Mouse (Mus musculus) heart, postnatal 14 days (tissue): ENCODE measurements at regions not wholly inside any gene's neighbourhood (a gene's known extent, or its start where the extent isn't known, plus 50 kb on each side); places are given as distances from the start of the nearest gene placed in this dataset.
A peak's percentile ranks its signal among the peaks of the same experiment; 100 is the strongest.

ENCODE experiments used
- DNase-seq, 2 experiments: peaks; one replicate each; pipeline ENCODE4 v3.0.0; 2021 to 2022
- intact Hi-C: fragments of 180-260 bp; cut with DNase I; formaldehyde crosslinking; loops from one replicate; pipeline ENCODE4 v1.15.1; 2025

DNA sequence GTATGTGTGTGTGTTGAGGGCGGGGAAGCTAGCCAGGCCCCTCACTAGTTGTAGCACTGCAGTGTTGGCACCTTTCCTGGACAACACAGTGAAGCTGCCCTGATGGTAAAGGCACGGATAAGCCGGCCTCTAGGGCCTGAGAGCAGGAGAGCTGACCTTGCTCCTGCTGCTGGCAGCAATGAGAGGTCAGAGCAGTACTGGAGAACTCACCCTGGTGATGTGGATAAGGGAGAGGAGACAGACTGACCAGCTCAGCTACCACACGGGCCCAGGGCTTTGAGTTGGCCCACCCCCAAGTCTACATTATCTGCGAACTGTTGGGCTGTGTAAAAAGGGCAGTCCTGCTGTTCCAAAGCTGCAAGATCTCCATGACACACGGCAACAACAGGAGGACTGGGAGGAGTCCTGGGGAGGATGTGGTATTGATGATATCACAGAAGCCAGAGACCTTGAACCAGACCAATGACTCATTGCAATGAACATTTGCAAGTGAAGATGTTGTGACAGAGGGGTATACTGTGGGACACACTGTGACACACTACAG, 131.4 kb upstream of the Map1b start:
- intact Hi-C loops: no loop called here
- no peak for DNase-seq

DNA sequence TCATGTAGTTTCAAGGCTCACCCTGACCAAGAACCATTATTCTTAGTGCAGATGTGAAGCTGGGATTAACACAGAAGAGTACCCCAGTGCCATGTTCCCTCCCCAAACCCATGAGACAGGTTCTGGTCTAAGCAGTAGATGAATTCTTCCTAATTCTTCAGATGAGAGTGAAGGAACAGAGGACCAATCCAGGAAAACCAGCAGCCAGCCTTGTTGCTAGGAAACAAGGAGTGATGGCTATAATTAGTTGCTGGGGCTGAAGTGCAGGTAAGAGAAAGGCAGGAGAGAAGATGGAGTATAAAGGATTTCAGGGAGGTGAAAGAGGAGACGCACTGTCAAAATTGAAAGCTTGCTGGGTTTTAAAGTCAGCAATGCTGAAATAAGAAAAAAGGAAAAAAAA, 128.4 kb upstream of the Map1b start:
- intact Hi-C loops: no loop called here
- no peak for DNase-seq

DNA sequence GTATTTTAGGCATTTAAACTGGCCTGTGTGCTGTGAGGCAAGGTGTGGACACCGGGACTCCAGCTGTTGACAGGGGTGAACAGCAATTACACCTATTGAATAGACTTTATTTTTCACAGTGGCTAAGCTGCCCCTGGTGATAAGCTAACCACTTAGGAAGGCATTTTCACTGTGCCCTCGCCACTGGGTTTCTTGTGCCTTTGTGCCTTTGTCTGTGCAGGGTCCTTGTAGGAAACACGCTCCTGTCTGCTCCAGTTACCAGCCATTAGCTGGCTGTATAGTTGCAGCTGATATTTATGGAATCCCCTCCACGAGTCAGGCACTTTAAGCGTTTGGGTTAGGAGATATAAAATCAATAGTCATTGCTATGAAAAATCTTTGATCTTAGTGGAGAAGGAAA, 126.5 kb upstream of the Map1b start:
- no peak for DNase-seq
- intact Hi-C loops: no loop called here

DNA sequence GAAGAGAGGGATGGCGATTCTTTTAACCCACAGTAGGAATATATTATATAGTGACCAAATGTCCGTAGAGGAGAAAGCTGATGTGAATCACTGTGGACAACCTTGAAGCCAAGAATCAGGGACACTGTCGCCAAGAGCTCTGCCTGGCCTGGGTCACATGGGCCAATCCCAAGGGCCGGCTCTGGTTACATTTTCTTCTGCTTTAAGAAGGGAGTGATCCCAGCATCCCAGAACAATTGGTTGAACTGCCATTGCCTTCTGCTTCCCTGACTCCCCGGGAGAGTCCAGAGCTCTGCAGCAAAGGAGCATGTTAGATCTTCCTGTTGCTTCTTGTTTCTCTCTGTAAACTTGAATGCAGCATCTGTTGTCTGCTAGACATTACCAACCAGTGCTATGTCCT, 126.0 kb upstream of the Map1b start:
- intact Hi-C loops: no loop called here
- peak; percentile 25 to 40 for DNase-seq

DNA sequence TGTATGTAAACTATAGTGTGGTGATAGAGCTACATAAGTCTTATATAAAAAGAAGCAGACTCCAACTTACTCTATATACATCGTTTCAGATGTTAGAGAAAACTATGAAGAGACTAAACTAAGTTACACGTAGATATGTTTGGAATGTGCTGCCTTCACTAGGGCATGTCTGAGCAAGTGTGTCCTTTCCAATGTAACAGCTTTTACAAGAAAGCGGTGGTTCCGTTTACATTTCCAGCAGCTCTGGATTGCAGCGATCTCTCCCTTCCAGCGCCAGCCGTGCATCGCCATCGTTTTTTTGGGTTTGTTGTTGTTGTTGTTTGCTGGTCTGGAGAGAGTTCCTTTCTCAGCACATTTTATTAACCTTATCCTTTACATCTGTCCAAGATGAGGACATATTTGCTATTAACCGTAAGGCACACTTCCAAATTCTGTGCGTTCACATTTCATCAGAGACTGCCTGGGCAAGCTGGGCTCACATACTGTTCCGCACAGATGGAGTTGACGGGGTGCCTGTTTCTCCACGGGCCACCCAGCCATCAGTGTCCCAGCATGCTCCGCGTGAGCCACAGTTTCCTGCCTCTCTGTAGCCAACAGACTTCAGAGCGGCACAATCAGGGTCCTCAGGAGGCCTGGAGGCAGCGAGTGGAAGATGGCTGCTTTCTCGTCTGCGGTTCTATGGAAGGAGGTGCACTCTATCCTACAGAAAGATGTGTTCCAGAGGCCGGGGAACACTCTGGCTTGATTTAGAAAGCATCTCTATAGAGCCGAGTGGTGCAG, 125.2 kb upstream of the Map1b start:
- intact Hi-C loops: no loop called here
- DNase-seq: peak in 1 of 2 experiments; percentile 1

DNA sequence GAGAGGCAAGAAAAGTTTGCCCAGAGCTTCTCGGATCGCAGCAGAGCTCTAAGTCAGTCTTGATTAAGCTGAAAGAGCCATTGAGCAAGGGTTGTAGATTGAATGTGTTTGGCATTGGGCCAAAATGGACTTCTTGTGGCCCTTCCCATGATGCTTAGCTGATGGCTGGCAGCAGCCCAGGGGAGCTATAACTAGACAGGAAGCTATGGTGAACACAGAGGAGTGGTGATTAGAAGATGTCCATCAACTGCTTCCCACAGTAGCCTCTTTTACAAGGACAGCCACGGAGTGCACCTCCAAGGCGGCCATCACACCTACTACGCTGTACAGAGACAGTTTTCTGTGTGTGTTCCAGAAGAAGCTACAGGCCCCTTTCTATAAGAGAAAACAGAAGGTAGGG, 116.4 kb upstream of the Map1b start:
- no peak for DNase-seq
- intact Hi-C loops: no loop called here

DNA sequence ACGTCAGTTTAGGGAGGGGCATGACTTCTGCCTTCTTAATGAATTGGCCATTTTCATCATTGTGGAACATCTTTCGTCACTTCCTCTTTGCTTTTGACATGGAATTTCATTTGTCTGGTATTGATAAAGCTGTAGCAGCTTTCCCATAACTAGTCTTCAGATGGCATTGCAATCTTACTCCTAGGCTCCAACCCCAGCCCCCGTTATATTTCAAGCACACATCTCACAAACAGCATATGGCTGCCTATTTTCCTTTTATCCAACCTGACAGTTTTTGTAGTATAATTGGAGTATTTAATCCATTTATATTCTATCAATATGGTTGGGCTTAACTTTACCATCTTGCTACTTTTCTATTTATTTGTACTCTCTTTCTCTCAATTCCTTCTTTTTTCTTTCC, 114.5 kb upstream of the Map1b start:
- intact Hi-C loops: no loop called here
- no peak for DNase-seq

DNA sequence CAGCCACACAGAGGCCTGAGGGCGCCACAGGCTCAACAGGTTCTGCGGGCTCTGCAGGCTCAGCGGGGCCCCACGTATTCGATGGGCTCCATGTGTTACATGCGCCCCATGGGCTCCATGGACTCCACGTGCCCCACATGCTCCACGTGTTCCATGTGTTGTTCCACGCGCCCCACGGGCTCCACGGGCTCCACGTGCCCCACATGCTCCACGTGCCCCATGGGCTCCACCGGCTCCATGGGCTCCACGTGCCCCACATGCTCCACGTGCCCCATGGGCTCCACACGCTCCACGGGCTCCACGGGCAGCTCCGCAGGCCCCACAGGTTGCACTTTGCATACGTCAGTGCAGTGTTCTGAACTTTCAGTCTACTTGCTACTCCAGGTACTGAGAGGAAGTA, 114.0 kb upstream of the Map1b start:
- no peak for DNase-seq
- intact Hi-C loops: no loop called here

DNA sequence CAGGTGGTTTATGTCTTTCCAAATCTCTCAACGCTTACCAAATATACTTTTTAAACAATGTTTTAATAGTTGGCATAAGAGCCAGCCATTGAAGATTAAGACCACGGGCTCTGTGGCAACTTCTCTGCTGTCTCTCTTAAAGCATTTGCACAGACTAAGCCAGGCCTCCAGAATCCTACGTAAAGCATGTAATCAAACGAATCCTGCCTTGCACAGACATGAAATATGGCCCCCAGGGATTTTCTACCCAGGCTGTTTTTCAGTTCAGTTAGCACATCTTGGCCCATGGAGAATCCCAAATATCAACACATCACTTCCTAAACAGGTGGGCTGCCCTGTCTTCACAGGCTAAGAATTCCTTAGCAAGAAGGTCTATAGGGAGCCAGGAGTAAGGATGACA, 108.9 kb upstream of the Map1b start:
- no peak for DNase-seq
- intact Hi-C loops: no loop called here

DNA sequence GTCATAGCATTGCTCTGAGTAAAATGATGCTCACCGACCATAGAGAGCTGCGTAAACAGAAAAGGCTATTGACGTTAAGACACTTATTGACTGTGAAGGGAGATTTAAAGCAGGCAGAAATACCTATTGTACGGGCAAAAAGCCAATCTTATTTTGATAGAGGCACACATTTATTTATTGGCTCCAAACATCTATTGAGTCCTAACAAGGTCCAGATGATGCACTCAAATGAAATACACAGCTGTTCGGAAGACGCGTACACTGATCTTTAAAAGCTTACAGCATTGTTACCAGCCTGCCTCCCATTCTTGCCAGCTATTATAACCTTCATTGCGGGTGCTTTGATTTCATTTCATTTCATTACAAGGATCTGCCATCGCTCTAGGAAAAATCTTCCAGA, 102.0 kb upstream of the Map1b start:
- intact Hi-C loops: no loop called here
- no peak for DNase-seq

DNA sequence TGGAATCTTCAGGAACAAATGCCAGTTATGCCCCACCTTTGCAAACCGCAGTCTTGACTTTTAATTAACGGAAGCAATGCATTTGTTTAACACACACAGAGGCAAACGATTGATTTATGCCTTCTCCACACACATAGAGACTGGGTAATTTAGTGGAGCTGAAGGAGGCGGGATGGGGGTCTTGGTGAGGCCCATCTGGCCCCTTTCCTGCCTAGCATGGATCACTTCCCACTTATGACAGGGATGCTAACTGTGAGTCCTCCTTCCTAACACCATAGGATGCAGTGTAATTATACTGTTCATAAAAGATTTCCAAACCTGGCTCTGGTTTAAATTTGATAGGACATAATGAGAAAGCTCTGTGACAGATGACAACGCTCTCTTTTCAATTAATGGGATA, 101.1 kb upstream of the Map1b start:
- no peak for DNase-seq
- intact Hi-C loops: no loop called here

DNA sequence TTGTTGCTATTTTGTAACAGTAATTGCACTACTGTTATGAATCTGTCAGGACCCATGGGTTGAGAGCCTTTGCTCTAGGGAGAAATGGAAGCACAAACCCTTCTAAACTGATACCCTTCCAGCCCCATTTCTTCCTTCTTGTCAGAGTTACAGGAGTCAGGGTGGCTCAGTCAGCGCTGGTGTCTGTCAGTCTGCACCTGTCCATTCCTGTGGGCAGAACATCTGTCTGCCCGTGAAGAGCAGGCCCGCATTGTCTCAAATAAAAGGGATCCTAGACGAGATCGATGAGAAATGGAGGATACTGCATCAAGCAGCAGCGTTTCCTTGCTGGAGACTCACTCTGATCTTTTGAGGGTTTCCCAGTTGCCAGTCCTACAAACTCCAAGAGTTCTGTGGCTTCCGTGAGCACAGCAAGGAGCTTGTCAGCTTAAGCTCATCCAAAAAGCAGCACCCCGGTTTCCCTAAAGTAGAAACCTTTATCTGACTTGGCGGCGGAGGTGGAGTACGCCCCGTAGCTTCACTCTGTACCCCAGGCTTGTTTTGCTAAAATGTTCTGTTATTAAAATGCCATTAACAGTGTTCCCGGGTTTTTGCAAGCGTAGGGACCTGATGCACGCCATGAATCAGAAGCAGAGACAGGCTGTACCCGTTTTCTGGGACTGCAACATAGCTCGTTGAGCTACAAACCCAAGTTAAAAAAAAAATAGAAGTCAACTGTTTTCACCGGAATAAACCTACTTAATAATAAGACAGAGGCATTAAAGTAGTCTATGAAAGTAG, 95.6 kb upstream of the Map1b start:
- DNase-seq: no peak
- intact Hi-C loops: no loop called here

DNA sequence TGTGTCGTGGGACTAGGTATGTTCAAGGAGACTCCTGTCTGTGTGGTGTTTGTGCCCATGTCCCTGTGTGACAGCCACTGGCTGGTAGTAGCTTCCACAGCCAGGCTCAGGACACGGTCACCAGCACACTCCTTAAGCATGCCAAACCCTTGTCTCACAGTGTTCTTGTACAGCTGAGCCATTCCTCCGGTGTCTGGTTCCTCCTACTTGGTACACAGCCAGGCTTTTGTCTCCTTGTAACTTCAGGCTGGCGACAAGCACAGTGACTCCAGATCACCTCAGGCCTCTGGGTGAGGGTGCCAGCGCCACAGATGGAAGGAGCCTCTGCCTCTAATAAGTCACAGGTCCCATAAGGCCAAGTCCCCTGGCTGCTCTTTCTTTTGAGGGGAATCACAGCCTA, 94.2 kb upstream of the Map1b start:
- peak in 1 of 2 experiments; percentile 13 for DNase-seq

DNA sequence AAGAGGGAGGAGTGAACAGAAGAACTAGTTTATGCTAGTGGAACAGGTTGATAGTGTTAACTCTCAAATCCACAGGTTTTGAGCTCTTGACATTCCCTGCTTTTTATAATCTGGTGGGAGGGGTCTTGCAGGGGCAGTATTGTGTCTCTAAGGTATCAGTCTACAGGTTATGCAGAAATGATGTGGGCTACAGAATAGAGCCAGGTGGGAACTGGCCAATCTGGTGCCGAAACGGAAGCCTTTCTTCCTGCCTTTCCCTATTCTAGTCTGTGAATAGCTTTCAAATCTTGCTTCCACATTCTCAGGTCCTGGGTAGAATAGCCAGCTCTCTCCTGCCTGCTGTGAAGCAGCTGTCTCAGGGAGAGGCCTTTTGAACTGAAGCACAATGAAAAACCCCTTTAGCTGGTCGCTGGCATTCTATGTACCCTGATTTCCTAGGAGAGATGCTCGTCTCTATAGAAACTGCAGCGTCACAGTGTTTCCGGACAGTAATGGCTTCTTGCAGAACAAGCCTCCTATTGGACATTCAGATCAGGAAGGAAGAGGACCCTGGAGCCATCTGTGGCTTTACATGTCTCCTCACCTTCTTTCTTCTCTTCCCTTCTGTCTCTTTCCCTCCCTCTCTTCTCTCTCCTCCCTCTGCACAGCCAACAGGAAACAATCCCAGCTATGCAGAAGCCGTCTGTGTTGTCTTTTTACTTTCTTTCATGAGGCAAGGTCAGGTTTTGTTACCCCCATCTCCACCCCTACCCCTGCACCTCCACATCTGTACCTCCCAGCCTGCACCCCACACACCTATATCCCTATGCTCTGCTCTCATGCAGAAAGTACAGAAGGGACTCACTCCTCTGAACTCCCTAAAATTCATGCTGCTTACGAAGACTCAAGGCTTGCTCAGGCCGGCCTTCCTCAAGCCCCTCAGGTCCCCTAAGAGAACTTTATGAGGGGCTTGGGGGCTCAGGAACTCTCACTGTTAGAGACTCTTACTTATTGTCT, 93.1 kb upstream of the Map1b start:
- no peak for DNase-seq
- intact Hi-C loops: loop anchor here (5.0 kb wide), 1 partner anchor 228 kb away; no protein-coding TSS in a partner anchor

More for the DNA sequence above, 94.2 kb upstream of the Map1b start:
- intact Hi-C loops: no loop called here

DNA sequence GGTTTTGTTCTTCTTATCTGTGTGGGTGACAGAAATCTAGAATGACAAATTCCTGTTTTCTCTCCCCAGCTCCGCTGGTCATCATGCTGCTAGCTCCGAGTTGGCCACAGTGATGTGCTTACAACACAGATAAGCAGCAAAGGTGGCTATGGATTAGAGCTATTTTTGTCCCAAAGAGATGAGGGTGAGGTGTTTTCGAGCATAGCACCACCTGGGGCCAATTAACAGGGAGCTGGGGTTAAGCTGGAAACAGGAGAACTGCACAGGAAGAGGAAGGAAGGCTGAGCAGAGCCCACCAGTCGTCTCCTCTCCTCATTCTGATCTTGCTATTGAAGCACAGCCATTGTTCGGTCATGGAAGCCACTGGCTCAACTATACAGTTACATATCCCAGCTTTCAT, 92.3 kb upstream of the Map1b start:
- no peak for DNase-seq
- intact Hi-C loops: loop anchor here (5.0 kb wide), 1 partner anchor 229 kb away; no protein-coding TSS in a partner anchor

DNA sequence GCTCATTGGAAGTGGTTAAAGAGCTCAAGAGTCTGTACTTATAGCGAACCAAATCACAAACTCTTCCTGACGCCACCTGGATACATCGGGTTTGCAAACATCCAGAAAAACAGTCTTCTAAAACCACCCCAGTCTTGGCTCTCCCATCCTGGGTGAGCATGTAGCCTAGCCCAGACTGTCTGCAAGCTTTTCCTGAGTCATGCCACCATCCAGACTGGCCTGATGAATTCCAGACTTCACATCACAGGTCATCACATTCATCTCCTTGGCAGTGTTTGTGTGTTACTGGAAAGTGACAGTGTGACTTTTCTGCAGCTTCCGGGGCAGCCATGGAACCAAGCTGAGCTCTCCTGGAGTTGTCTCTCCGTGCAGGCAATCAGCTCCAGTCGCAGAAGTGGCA, 90.9 kb upstream of the Map1b start:
- DNase-seq: no peak
- intact Hi-C loops: loop anchor here (5.0 kb wide), 1 partner anchor 230 kb away; no protein-coding TSS in a partner anchor

DNA sequence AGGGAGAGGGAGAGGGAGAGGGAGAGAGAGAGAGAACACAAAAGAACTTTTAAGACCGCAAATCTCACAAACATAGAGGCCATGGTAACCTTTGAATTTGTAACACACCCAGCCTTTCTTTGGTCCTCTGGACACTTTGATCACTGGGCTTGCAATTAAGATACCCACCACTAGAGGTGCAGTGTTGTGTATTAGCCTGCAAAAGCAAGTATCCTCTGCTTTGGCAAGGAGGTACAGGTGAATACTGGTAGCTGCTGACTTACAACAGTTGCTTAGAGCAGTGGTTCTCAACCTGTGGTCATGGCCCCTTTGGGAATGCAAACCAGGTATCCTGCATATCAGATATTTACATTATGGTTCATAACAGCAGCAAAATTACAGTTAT, 90.3 kb upstream of the Map1b start:
- intact Hi-C loops: loop anchor here (5.0 kb wide), 1 partner anchor 231 kb away; no protein-coding TSS in a partner anchor
- DNase-seq: peak in 1 of 2 experiments; percentile 14

DNA sequence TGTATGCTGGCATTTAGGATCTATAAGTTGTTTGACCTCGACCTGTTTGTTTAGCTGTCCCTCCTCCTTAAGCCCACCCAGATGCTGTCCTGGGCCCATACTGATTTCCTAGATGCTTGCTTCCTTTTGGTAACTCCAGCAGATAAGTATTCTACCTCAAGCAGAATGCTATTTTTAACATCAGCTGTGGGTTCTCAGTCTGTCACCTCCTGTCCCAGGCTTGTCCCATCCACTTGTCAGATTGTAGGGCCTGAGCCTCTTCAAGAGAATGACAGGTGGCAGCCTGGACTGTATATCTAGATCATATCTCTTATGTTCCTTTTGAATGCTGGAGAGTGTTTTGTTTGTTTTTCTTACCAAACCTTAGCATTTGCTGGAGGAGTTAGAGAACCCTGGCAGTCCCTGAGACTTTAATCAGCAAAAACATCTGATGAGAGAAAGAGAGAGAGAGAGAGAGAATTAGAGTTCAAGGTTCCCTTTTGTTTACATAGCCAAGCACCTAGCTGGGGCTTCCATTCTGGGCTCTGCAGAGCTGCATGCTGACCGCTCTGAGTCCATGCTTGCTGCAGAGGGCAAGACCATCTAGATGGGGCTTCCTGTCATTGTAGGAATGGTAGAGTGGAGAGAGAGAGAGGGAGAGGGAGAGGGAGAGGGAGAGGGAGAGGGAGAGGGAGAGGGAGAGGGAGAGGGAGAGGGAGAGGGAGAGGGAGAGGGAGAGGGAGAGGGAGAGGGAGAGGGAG, 89.7 kb upstream of the Map1b start:
- intact Hi-C loops: loop anchor here (5.0 kb wide), 1 partner anchor 231 kb away; no protein-coding TSS in a partner anchor
- no peak for DNase-seq

DNA sequence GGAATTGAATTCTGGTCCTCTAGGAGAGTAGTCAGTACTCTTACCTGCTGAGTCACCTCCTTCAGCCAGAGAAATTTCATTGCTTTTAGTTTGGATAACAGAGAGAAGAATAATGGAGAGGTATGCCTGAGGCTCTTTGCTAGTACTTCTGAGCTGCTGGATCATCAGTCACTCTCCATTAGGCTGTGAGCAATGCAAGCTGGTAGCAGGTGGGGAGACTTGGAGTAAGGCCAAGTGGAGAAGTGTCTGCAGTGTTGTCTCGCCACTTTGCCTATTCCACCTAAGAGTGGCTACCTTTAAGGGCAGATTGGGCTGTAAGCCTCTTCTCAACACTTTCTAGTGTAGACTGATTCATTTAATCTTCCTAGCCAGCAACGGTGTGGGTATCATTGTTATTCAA, 81.6 kb upstream of the Map1b start:
- DNase-seq: no peak
- intact Hi-C loops: no loop called here
